Mouse (Mus musculus) embryonic fibroblast, embryonic 13.5 days (primary cell): ENCODE results near the gene Siah1a.

Experiments
- CTCF ChIP-seq: IDR thresholded peaks from 2 replicates; pipeline ENCODE4 v1.5.1; 2011; ENCODE audit warnings: mild to moderate bottlenecking, control low read depth, low read length, moderate library complexity, borderline replicate concordance; ENCODE audit not compliant: insufficient read depth
- POLR2A ChIP-seq: IDR thresholded peaks from 2 replicates; pipeline ENCODE4 v1.6.1; 2011; ENCODE audit warnings: low read depth, mild to moderate bottlenecking, control low read depth, low read length, moderate library complexity

DNA sequence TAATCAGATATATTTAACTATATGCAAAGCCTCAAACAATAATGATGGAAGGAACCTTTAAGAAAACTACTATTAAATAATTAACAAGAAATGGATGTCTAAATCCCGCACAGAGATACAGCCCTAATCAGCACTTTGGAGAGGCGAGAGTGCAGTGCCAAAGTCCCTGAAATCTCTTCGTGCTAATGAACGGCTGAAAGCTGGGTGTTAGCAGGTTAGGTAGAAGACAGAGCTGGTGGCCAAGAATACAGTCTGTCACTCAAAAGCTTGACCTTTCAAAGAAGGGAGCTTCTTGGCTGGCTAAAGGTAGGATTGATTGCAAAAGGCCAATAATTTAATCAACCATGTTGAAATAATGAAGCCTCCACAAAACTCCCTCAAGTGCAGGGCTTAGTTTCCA is 11.6 kb downstream of the Siah1a start:
- no peak for TF ChIP-seq POLR2A
- TF ChIP-seq CTCF: no peak
